Mouse (Mus musculus) right cerebral cortex, adult 2 months (tissue): ENCODE data around the gene Olfr1154.

Experiments used
- DNase-seq, 2 experiments: peaks; one replicate each; pipeline ENCODE4 v3.0.0; 2021 to 2022; ENCODE audit warnings: low spot score in 2 of 2

The Olfr1154 gene

DNA sequence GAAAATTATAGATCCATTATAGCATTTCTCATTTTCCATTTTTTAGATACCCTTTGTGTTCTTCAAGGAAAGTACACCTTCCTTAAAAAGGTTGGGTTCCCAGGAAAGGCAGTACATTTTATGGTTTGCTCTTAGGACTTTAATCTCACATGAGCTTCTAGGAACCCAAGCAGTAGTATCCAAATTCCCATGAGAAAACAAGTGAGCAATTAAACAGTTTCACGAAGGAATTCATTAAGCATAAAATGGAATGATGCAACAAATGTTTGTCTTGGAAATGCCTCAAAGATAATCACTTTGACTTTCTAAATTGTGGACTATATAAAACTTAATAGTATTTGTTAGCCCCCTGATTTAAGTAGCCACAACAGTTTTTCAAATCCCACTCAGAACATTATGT is at the start of gene Olfr1154:
Gene Olfr1154, minus strand, starts transcription at position 101 of the 400 bp plus-strand sequence.
- DNase-seq = no peak

DNA sequence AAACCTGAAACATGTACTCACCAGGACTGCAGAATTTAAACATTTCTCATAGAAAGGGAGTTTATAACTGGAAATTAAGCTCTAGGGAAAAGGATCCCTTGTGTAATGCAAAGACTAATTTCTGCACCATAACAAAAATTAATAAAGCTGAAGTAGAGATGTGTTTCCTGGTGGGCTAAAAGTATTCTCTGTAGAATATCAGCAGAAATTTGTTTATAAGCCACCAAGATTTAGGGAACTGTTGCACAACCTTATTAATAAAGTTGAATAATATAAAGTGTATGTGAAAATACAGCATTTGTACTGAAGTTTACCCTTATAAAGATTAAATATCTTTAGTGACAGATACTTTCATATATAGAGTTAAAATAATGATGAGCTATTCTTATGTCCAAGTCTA is 48.0 kb upstream of the Olfr1154 start, which contains the start of gene Olfr1156:
Gene Olfr1156, minus strand, starts transcription at position 101 of the 400 bp plus-strand sequence.
- no peak for DNase-seq

DNA sequence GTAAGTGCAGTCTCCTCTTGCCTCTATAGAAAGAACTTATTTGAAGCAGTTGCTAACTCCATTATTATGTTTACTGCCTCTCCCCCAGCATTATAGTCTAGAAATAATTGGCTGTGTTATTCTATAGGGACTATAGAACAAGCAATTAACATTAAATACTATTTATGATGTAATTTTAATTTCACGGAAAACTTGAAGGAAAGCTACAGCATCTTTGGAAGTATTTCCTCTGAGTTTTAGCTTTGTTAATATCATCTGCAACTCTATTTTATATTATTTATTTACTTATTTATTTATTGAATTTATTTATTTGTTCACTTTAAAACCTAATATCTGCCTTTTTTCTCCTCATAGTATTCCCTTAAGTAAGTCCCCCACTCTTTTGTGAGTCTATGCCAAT is 40.1 kb upstream of the Olfr1154 start, which contains the start of gene Olfr1155:
Gene Olfr1155, minus strand, starts transcription at position 101 of the 400 bp plus-strand sequence.
- no peak for DNase-seq

DNA sequence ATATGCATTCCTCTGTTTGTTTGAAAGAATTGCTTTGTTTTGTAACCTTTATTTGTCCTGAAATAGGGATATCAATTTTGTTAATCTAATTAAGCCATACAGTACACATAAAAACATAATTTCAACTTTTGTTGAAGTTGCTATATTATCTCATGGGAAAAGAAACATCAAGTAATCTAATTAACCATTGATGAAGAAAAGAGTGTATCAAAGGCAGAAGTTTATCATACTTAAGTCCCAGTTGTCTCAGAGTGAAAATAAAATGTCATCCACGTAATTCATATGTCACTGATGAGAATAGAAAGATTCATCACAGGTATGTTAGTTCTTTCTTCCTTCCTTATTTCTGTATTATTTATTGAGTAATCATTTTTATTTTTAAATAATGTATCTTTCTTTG is 10.3 kb downstream of the Olfr1154 start, which contains the start of gene Olfr1153:
Gene Olfr1153, plus strand, starts transcription at position 301 of the 400 bp plus-strand sequence.
- DNase-seq = no peak

DNA sequence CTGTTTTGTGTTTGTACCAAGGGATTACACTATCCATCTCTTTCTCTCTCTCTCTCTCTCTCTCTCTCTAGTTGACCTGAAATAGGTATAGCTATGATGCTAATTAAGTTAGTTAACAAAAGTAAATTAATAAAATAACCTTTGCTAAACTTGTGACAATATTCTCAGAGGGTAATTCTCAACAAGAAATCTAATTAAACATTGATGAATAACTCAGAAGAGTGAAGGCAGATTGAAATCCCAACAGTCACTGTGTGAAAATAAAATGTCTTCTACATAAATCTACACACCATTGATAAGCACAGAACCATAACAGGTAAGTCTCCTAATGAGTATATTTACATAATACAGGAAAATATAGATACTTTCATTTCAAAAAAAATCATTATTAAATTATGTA is 38.8 kb downstream of the Olfr1154 start, which contains the start of gene Olfr1152:
Gene Olfr1152, plus strand, starts transcription at position 301 of the 400 bp plus-strand sequence.
- DNase-seq = no peak

DNA sequence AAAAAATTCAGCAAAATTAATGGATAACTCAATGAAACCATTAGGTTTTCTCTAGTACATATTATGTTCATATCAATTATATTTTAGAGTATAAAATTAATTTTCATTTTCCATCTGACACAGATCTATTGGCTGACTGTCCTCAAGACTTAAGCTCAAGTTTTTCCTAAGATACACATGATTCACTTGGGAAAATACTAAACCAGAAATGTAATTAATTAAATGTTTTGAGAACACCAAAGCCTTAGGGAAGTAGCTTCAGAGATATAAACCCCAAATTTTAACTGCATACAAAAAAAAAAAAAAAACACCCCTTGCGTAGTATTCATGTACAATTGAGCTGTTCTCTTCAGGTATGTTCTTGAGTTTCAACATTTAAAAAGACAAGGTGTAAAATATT is 49.4 kb downstream of the Olfr1154 start, which contains the start of gene Olfr1151:
Gene Olfr1151, plus strand, starts transcription at position 301 of the 400 bp plus-strand sequence.
- no peak for DNase-seq
